Mouse (Mus musculus): ENCODE results near the gene Kdm6b.

- no peak for TF ChIP-seq POLR2A (IDR thresholded peaks at IDR 0.05; ENCODE audit: insufficient read depth, low read length)
- no peak for TF ChIP-seq CTCF (IDR thresholded peaks at IDR 0.05; ENCODE audit: low read depth, low read length)
Measured at GRCm38 (mm10) chr11:69417449-69418384, 4.2 kb upstream of the Kdm6b start.

Data from ES-Bruce4 (cell line).